Mouse (Mus musculus): ENCODE data around the gene Alg9. TPM values are rescaled to one million over a fixed set of nuclear protein-coding genes. Genes with fewer than 3 reads are reported as not detected.

Gene Alg9
- polyA plus RNA-seq, 1 experiment from 2014 or later, result 44.2 TPM

DNA sequence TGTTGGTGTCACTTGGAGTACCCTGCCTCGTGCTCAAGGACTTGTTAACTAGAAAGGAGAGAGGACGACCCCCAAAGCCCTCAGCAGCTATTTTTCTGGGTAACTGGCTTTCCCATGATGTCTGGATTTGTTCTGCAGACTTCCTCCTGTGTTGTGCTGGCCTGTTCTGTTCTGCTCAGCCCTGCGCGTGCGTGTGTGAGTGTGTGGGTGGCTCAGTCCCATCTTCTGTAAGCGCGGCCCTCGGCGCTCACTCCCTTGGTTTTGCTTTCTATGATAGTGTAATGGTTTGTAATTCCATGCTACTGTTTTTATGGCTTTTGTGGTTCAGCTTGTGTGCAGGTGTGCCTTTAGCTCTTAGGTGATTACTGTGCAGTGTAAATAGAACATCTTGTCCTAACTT lies 98.4 kb downstream of the Alg9 start:
- H3K27ac ChIP-seq (ENCODE audit: low read depth, low read length), result no peak overlapping the region
- ATAC-seq (ENCODE audit: low FRiP score, low TSS enrichment), result no peak
- no peak overlapping the region for H3K4me3 ChIP-seq (ENCODE audit: low read length)
- no peak overlapping the region for H3K9ac ChIP-seq (ENCODE audit: low read depth, low read length)
- H3K36me3 ChIP-seq (ENCODE audit: control insufficient read depth, insufficient read depth, low read length), result peaks cover 79% of the 10 kb centered on the region
- H3K4me1 ChIP-seq (ENCODE audit: control insufficient read depth, insufficient read depth, low read length), result no peaks in the 10 kb centered on the region
- WGBS, result 91% methylated on average over 9 of the region's 9 CpGs
- no peaks in the 10 kb centered on the region for H3K9me3 ChIP-seq (ENCODE audit: control insufficient read depth, low read length)
- H3K27me3 ChIP-seq (ENCODE audit: control insufficient read depth, insufficient read depth, low read length), result no peaks in the 10 kb centered on the region
- no peak overlapping the region for H3K4me2 ChIP-seq (replicated peaks; ENCODE audit: low read depth, low read length)

GRCm38 (mm10) chr9:50874031-50874430 lies 99.2 kb downstream of the Alg9 start:
- Histone ChIP-seq H3K4me1 (ENCODE audit: control insufficient read depth, insufficient read depth, low read length) (no peaks in the 10 kb centered on the region), H3K4me2 (replicated peaks; ENCODE audit: low read depth, low read length) (no peak overlapping the region), H3K4me3 (ENCODE audit: low read length) (no peak overlapping the region), H3K27ac (ENCODE audit: low read depth, low read length) (no peak overlapping the region), H3K36me3 (ENCODE audit: control insufficient read depth, insufficient read depth, low read length) (peaks cover 79% of the 10 kb centered on the region), H3K9ac (ENCODE audit: low read depth, low read length) (no peak overlapping the region), H3K9me3 (ENCODE audit: control insufficient read depth, low read length) (no peaks in the 10 kb centered on the region), H3K27me3 (ENCODE audit: control insufficient read depth, insufficient read depth, low read length) (no peaks in the 10 kb centered on the region)
- ATAC-seq (ENCODE audit: low FRiP score, low TSS enrichment), result no peak
- 91% methylated on average over 6 of the region's 6 CpGs for WGBS

DNA sequence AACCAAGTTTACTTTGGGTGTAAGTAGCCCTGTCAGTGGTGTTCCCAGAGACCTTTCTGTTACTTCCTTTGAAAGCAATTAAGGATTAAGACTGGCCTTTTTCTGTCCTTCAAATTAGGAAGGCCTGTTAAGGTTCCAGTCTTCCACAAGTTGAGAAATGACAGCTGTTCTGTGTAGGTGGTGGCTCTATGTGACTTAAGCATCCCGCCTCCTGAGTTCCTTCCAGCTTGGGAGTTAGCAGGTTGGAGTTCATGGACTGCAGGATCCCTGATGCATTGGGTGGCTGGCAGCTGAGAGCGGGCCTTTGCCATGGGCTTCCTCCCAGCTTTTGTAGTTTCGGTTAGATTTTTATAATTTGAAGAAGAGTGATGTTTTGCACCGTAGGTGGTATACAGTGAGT lies 100.7 kb downstream of the Alg9 start:
- Histone ChIP-seq H3K27ac (ENCODE audit: low read depth, low read length) (no peak overlapping the region), H3K4me1 (ENCODE audit: control insufficient read depth, insufficient read depth, low read length) (no peaks in the 10 kb centered on the region), H3K4me2 (replicated peaks; ENCODE audit: low read depth, low read length) (no peak overlapping the region), H3K9me3 (ENCODE audit: control insufficient read depth, low read length) (no peaks in the 10 kb centered on the region), H3K27me3 (ENCODE audit: control insufficient read depth, insufficient read depth, low read length) (no peaks in the 10 kb centered on the region), H3K9ac (ENCODE audit: low read depth, low read length) (no peak overlapping the region), H3K36me3 (ENCODE audit: control insufficient read depth, insufficient read depth, low read length) (peaks cover 82% of the 10 kb centered on the region), H3K4me3 (ENCODE audit: low read length) (no peak overlapping the region)
- WGBS, result 95% methylated on average over 4 of the region's 4 CpGs
- no peak for ATAC-seq (ENCODE audit: low FRiP score, low TSS enrichment)

DNA sequence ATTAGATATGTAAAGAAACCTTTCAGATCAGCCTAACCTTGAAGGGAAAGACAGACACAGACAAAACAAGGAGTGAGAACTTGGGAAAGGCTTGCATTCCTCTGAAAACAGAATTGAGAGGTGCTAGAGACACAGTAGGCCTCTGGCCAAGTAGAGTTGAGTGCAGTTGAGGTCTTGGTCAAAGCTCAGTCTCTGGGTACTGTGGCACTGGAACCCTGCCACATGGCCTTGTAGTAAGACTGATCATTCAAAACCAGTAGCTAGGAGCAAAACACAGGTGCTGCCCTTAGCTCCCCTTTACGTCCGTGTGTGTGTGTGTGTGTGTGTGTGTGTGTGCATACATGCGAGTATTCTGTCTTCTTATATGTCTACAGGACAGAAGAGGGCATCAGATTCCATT lies 101.5 kb downstream of the Alg9 start:
- ATAC-seq (ENCODE audit: low FRiP score, low TSS enrichment), result no peak
- Histone ChIP-seq H3K27me3 (ENCODE audit: control insufficient read depth, insufficient read depth, low read length) (no peaks in the 10 kb centered on the region), H3K4me2 (replicated peaks; ENCODE audit: low read depth, low read length) (no peak overlapping the region), H3K27ac (ENCODE audit: low read depth, low read length) (no peak overlapping the region), H3K9ac (ENCODE audit: low read depth, low read length) (no peak overlapping the region), H3K4me3 (ENCODE audit: low read length) (no peak overlapping the region), H3K9me3 (ENCODE audit: control insufficient read depth, low read length) (no peaks in the 10 kb centered on the region), H3K4me1 (ENCODE audit: control insufficient read depth, insufficient read depth, low read length) (no peaks in the 10 kb centered on the region), H3K36me3 (ENCODE audit: control insufficient read depth, insufficient read depth, low read length) (peaks cover 81% of the 10 kb centered on the region)
- 97% methylated on average over 3 of the region's 3 CpGs for WGBS

DNA sequence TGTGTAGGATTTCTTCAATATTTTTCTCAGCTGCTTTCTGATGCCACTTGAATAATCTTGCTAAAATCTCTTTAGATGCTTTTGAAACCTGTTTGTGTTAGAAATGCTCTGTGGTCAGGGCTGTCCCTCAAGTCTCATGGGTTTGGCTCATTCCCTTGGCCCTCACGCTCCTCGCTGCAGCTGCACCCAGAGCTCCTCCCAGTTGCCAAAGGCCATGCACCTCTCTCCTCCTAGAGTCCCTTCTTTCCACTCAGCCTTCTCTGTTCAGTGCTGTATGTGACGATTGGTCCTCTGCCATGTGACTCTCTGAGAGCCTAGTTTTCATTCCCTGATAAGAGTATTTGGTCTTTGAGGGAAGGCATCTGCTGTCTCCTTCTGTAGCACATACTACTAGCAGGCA lies 102.6 kb downstream of the Alg9 start:
- 75% methylated on average over 3 of the region's 3 CpGs for WGBS
- no peaks in the 10 kb centered on the region for H3K27me3 ChIP-seq (ENCODE audit: control insufficient read depth, insufficient read depth, low read length)
- H3K4me2 ChIP-seq (replicated peaks; ENCODE audit: low read depth, low read length), result no peak overlapping the region
- H3K9me3 ChIP-seq (ENCODE audit: control insufficient read depth, low read length), result no peaks in the 10 kb centered on the region
- no peak for ATAC-seq (ENCODE audit: low FRiP score, low TSS enrichment)
- H3K27ac ChIP-seq (ENCODE audit: low read depth, low read length), result no peak overlapping the region
- H3K9ac ChIP-seq (ENCODE audit: low read depth, low read length), result no peak overlapping the region
- no peaks in the 10 kb centered on the region for H3K4me1 ChIP-seq (ENCODE audit: control insufficient read depth, insufficient read depth, low read length)
- H3K36me3 ChIP-seq (ENCODE audit: control insufficient read depth, insufficient read depth, low read length), result peaks cover 88% of the 10 kb centered on the region
- H3K4me3 ChIP-seq (ENCODE audit: low read length), result no peak overlapping the region

GRCm38 (mm10) chr9:50882183-50882582 lies 107.4 kb downstream of the Alg9 start:
- H3K4me3 ChIP-seq (ENCODE audit: low read length), result no peak overlapping the region
- peaks cover 9% of the 10 kb centered on the region; the same call in 1 of the 2 replicates for H3K4me1 ChIP-seq (ENCODE audit: control insufficient read depth, insufficient read depth, low read length)
- no peak overlapping the region for H3K9ac ChIP-seq (ENCODE audit: low read depth, low read length)
- ATAC-seq (ENCODE audit: low FRiP score, low TSS enrichment), result no peak
- 86% methylated on average over 2 of the region's 2 CpGs for WGBS
- no peaks in the 10 kb centered on the region for H3K27me3 ChIP-seq (ENCODE audit: control insufficient read depth, insufficient read depth, low read length)
- H3K4me2 ChIP-seq (replicated peaks; ENCODE audit: low read depth, low read length), result no peak overlapping the region
- no peaks in the 10 kb centered on the region for H3K9me3 ChIP-seq (ENCODE audit: control insufficient read depth, low read length)
- no peak overlapping the region for H3K27ac ChIP-seq (ENCODE audit: low read depth, low read length)
- peaks cover 56% of the 10 kb centered on the region for H3K36me3 ChIP-seq (ENCODE audit: control insufficient read depth, insufficient read depth, low read length)

GRCm38 (mm10) chr9:50884093-50884492 lies 109.3 kb downstream of the Alg9 start:
- ATAC-seq (ENCODE audit: low FRiP score, low TSS enrichment), result no peak
- Histone ChIP-seq H3K4me1 (ENCODE audit: control insufficient read depth, insufficient read depth, low read length) (peaks cover 9% of the 10 kb centered on the region; the same call in 1 of the 2 replicates), H3K4me2 (replicated peaks; ENCODE audit: low read depth, low read length) (no peak overlapping the region), H3K9ac (ENCODE audit: low read depth, low read length) (no peak overlapping the region), H3K4me3 (ENCODE audit: low read length) (no peak overlapping the region), H3K9me3 (ENCODE audit: control insufficient read depth, low read length) (no peaks in the 10 kb centered on the region), H3K36me3 (ENCODE audit: control insufficient read depth, insufficient read depth, low read length) (peaks cover 38% of the 10 kb centered on the region), H3K27me3 (ENCODE audit: control insufficient read depth, insufficient read depth, low read length) (no peaks in the 10 kb centered on the region), H3K27ac (ENCODE audit: low read depth, low read length) (no peak overlapping the region)
- 86% methylated on average over 8 of the region's 8 CpGs for WGBS

DNA sequence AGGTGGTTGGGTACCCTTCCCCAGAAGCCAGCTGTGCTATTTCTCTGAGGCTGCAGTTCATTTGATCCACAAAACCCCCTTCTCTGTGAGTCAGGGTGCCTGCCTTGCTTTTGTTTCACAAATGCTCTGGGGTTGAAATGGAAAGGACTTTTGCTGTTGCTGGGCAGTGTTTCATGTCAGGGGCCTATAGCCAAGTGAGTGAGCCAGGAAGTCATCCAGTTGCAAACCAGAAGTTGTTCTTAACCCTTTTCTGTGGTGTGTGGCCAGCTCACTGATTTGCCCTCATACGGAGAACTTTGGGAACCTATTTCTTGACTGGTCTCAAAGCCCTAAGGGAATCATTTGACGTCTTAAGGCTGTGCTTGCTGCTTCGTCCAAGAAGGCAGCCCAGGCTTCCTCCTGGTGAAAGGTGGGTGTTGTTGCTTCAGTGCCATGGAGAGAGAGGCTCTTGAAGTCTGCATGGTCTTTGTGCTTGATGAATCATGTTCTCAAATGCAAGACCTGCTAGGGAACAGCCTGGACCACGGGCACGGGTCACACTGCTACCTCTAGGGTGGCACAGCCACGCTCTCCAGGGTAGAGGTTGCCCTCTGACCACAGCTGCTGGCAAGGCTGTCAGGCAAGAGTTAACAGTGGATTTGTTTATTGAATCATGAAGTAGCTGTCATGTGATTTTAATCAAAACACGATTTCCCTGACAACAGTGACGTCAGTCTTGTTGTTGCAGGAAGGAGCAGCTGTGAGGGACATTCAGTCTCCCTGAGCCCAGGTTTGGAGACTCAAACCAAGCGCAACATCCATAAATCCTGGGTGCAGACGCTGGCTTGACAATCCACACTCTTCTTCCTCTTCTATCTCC lies 110.2 kb downstream of the Alg9 start:
- Histone ChIP-seq H3K36me3 (ENCODE audit: control insufficient read depth, insufficient read depth, low read length) (peaks cover 29% of the 10 kb centered on the region), H3K4me2 (replicated peaks; ENCODE audit: low read depth, low read length) (no peak overlapping the region), H3K9ac (ENCODE audit: low read depth, low read length) (no peak overlapping the region), H3K4me1 (ENCODE audit: control insufficient read depth, insufficient read depth, low read length) (peaks cover 9% of the 10 kb centered on the region; the same call in 1 of the 2 replicates), H3K9me3 (ENCODE audit: control insufficient read depth, low read length) (no peaks in the 10 kb centered on the region), H3K27me3 (ENCODE audit: control insufficient read depth, insufficient read depth, low read length) (no peaks in the 10 kb centered on the region), H3K27ac (ENCODE audit: low read depth, low read length) (peak overlapping the region; percentile 10; the same call in 1 of the 2 replicates), H3K4me3 (ENCODE audit: low read length) (no peak overlapping the region)
- 58% methylated on average over 10 of the region's 10 CpGs for WGBS
- peak; percentile 60 for ATAC-seq (ENCODE audit: low FRiP score, low TSS enrichment)

DNA sequence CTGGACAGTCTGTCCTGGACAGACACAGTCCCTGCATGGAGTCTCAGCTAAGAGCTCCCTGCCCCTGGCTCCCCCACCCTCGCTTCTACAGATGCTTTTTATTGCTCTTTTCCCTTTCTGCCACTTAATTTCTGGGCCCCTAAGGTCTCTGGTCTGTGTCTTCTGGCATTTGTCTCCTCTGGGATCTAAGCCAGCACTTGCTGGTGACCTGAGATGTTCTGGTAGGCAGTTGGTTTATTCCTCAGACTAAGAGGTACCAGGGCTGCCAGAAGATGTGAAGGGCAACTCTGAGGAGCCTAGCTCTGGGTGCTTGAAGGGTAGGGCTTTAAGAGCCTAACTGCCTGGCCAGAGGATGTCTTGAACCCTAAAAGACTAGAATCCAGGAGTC lies 110.8 kb downstream of the Alg9 start:
- H3K36me3 ChIP-seq (ENCODE audit: control insufficient read depth, insufficient read depth, low read length), result peaks cover 23% of the 10 kb centered on the region
- H3K4me3 ChIP-seq (ENCODE audit: low read length), result no peak overlapping the region
- no peaks in the 10 kb centered on the region for H3K9me3 ChIP-seq (ENCODE audit: control insufficient read depth, low read length)
- WGBS, result 17% methylated on average over 1 of the region's 1 CpGs
- H3K27ac ChIP-seq (ENCODE audit: low read depth, low read length), result no peak overlapping the region
- no peak overlapping the region for H3K4me2 ChIP-seq (replicated peaks; ENCODE audit: low read depth, low read length)
- H3K4me1 ChIP-seq (ENCODE audit: control insufficient read depth, insufficient read depth, low read length), result peaks cover 9% of the 10 kb centered on the region; the same call in 1 of the 2 replicates
- no peaks in the 10 kb centered on the region for H3K27me3 ChIP-seq (ENCODE audit: control insufficient read depth, insufficient read depth, low read length)
- no peak overlapping the region for H3K9ac ChIP-seq (ENCODE audit: low read depth, low read length)
- no peak; the same call in 1 of the 2 replicates for ATAC-seq (ENCODE audit: low FRiP score, low TSS enrichment)

Measured in kidney, embryonic 14.5 days (tissue).